Mouse (Mus musculus): ENCODE data around the gene Nxnl1. TPM values are rescaled to one million over a fixed set of nuclear protein-coding genes. Genes with fewer than 3 reads are reported as not detected.
A peak's percentile ranks its signal among the peaks of the same experiment; 100 is the strongest.

The Nxnl1 gene
- polyA plus RNA-seq, 1 experiment from 2014 or later = not detected

DNA sequence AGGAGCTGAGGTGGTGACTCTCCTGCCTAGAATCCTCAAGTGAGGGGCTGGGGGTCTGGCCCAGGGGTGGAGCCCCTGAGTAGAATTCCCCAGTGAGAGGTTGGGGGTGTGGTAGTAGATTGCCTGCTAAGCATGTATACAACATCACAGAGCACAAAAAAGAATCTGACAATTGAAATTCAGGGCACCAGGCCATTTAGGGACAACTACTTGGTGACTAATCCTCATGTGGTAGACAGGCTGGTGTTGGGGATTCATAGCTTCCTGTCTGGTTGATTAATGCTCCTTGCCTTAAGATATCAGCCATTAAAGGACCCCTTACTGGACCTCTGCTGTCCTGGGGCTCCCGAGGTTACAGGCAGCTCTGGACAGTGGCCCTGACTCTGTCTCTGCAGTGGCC, 12.6 kb upstream of the Nxnl1 start:
- ATAC-seq = no peak
- WGBS = 78% methylated on average over 1 of the region's 1 CpGs

DNA sequence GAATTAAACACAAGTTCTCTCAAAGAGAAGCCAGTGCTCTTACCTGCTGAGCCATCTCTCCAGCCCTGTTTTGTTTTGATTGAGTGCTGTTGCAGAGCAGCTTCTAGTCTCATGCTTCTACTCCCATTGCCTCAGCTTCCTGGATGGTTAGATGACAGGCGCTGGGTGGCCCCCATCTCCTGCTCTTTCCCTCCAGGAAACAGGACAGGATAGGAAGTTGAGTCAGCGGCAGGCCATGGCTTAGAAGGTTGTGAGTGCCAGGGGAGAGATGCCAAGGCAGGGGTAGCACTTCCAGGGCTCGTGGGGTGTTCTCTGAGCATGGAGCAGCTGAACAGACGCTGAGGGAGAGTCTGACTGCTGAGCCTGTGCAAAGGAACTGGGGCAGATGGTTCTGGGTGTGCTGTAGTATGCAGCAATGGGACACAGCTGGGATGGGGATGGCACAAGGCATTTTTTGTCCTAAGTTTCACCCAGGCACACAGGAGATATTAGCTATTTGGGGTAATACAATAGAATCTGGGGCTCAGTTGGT, 11.5 kb upstream of the Nxnl1 start:
- no peak for ATAC-seq
- Histone ChIP-seq H3K4me3 (no peak overlapping the region), H3K4me1 (peaks cover 33% of the 10 kb centered on the region), H3K9me3 (replicated peaks) (no peaks in the 10 kb centered on the region), H3K27ac (no peak overlapping the region), H3K9ac (no peak overlapping the region), H3K27me3 (no peaks in the 10 kb centered on the region), H3K36me3 (ENCODE audit: poor library complexity, severe bottlenecking) (peaks cover 26% of the 10 kb centered on the region), H3K4me2 (no peak overlapping the region)
- WGBS = 74% methylated on average over 4 of the region's 4 CpGs

More for the DNA sequence above, 12.6 kb upstream of the Nxnl1 start:
- Histone ChIP-seq H3K4me2 (no peak overlapping the region), H3K27ac (no peak overlapping the region), H3K9ac (no peak overlapping the region), H3K36me3 (ENCODE audit: poor library complexity, severe bottlenecking) (peaks cover 36% of the 10 kb centered on the region), H3K9me3 (replicated peaks) (no peaks in the 10 kb centered on the region), H3K4me1 (peaks cover 26% of the 10 kb centered on the region), H3K27me3 (no peaks in the 10 kb centered on the region), H3K4me3 (no peak overlapping the region)

GRCm38 (mm10) chr8:71575020-71575419, 8.6 kb upstream of the Nxnl1 start:
- peaks cover 51% of the 10 kb centered on the region for H3K4me1 ChIP-seq
- no peak overlapping the region for H3K9ac ChIP-seq
- H3K27ac ChIP-seq = no peak overlapping the region
- H3K9me3 ChIP-seq (replicated peaks) = no peaks in the 10 kb centered on the region
- no peak for ATAC-seq
- WGBS = 63% methylated on average over 1 of the region's 1 CpGs
- no peak overlapping the region for H3K4me2 ChIP-seq
- H3K36me3 ChIP-seq (ENCODE audit: poor library complexity, severe bottlenecking) = peaks cover under 1% of the 10 kb centered on the region; the same call in 1 of the 2 replicates
- H3K4me3 ChIP-seq = no peak overlapping the region
- no peaks in the 10 kb centered on the region for H3K27me3 ChIP-seq

DNA sequence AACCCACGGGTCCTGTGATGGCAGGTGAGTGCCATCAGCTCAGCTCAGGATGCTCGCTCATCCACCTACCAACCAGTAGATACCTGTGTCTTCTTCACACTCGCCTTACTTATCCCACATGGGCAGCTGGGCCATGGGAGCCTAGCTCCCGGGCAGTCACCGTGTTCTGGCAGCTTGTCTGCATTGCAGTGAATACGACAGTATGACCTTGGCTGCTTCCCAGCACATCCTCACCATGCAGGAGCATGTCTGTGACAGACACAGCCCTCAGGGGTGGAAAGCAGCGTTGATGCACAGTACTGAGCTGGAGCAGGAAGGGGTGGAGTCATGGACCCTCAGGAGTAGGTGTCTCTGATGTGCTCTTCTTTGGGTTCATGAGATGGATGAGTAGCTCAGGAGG, 8.0 kb upstream of the Nxnl1 start:
- WGBS = 81% methylated on average over 7 of the region's 7 CpGs
- Histone ChIP-seq H3K36me3 (ENCODE audit: poor library complexity, severe bottlenecking) (no peaks in the 10 kb centered on the region), H3K27me3 (no peaks in the 10 kb centered on the region), H3K4me1 (peaks cover 46% of the 10 kb centered on the region), H3K9me3 (replicated peaks) (no peaks in the 10 kb centered on the region), H3K4me2 (no peak overlapping the region), H3K9ac (no peak overlapping the region), H3K4me3 (no peak overlapping the region), H3K27ac (no peak overlapping the region)
- no peak for ATAC-seq

GRCm38 (mm10) chr8:71572847-71573633, 6.6 kb upstream of the Nxnl1 start:
- peak overlapping the region; percentile 52 for H3K9ac ChIP-seq

GRCm38 (mm10) chr8:71572077-71572476, 5.7 kb upstream of the Nxnl1 start:
- H3K36me3 ChIP-seq (ENCODE audit: poor library complexity, severe bottlenecking) = no peaks in the 10 kb centered on the region
- H3K9me3 ChIP-seq (replicated peaks) = no peaks in the 10 kb centered on the region
- H3K4me1 ChIP-seq = peaks cover 52% of the 10 kb centered on the region
- ATAC-seq = no peak
- H3K27me3 ChIP-seq = no peaks in the 10 kb centered on the region
- peak overlapping the region; percentile 91 for H3K27ac ChIP-seq
- H3K4me2 ChIP-seq = peak overlapping the region; percentile 83
- no peak overlapping the region for H3K9ac ChIP-seq
- WGBS = 86% methylated on average over 2 of the region's 2 CpGs
- peak overlapping the region; percentile 52 for H3K4me3 ChIP-seq

More at GRCm38 (mm10) chr8:71572847-71573633, 6.6 kb upstream of the Nxnl1 start:
- peaks cover 52% of the 10 kb centered on the region for H3K4me1 ChIP-seq
- WGBS = 56% methylated on average over 9 of the region's 9 CpGs
- H3K27me3 ChIP-seq = no peaks in the 10 kb centered on the region
- no peaks in the 10 kb centered on the region for H3K36me3 ChIP-seq (ENCODE audit: poor library complexity, severe bottlenecking)
- H3K4me3 ChIP-seq = peak overlapping the region; percentile 52; the same call in 1 of the 2 replicates
- H3K9me3 ChIP-seq (replicated peaks) = no peaks in the 10 kb centered on the region
- peak overlapping the region; percentile 83 for H3K4me2 ChIP-seq
- H3K27ac ChIP-seq = peak overlapping the region; percentile 91
- peak; percentile 17; the same call in 1 of the 2 replicates for ATAC-seq

DNA sequence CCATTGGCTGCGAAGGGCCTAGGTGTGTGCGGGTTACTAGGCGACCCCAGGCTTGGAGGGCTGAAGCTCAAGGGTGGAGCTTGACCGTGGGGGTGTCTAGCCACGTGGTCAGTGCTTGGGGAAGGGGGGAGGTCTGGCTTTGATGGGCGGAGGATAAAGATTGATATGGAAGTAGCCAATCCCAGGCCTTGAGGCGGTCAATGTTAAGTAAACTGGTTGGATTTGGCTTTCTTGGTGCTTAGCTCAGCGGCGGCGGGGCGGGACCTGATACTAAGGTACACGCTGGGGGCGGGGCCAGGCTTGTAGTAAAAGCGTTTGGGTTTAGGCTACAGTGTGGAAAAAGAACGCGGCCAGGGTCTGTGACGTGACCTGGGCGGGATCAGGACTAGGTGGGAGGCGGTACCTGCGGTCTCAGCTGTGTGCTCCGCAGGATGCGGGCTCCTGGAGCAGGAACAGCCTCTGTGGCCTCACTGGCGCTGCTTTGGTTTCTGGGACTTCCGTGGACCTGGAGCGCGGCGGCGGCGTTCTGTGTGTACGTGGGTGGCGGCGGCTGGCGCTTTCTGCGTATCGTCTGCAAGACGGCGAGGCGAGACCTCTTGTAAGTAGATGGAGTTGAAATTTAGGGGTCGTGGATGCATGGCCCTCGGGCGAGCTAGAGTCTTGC, 4.0 kb upstream of the Nxnl1 start:
- Histone ChIP-seq H3K36me3 (ENCODE audit: poor library complexity, severe bottlenecking) (no peaks in the 10 kb centered on the region), H3K4me3 (peak overlapping the region; percentile 52), H3K9ac (peak overlapping the region; percentile 82), H3K4me2 (peak overlapping the region; percentile 83), H3K27ac (peak overlapping the region; percentile 63), H3K9me3 (replicated peaks) (no peaks in the 10 kb centered on the region), H3K4me1 (peaks cover 52% of the 10 kb centered on the region), H3K27me3 (peaks cover 4% of the 10 kb centered on the region)
- ATAC-seq = peak; percentile 88
- WGBS = under 1% methylated on average over 41 of the region's 41 CpGs

DNA sequence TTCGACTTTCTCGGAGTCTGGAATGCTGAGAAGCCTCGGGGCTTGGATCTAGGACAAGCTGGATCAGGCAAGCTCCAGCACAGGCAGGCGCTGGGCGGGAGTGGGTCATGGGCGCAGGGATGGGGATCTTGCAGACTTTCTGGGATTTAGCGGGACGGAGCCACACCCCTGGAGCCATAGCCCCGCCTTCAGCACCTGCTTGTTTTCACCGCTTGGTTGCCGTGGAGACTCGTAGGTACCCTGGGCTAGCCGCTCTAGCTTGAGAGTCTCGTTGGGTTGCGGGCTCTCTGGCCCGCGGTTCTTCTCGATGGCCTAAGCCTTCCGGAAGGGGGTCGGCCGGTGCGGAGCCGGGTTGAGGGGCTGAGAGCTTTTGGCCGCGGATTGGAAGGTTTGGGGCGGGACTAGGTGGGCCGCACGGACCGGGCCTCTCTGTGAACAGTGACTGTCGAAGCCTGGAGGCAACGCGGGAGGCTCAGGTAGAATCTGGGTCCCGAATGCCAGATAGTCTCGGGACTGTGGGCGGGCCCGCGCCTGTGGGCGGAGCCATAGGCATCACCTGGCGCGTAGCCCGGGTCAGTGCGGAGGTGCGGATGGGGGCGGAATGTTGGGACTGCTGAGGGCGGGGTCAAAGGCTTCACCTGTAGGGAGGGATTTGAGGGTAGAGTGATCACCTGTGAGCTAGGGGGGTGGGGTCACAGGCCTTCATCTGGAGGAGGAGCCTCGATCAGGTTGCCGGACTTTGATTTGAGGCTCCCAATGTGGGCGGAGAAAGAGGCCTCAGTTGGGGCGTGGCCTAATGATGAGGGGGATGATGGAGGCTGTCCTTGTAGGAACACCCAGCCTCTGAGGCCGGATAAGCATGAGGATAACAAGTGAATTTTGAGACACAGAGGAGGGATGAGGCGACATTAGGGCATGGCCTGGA, 3.2 kb upstream of the Nxnl1 start:
- peak; percentile 82 for ATAC-seq
- no peaks in the 10 kb centered on the region for H3K9me3 ChIP-seq (replicated peaks)
- H3K27me3 ChIP-seq = peaks cover 5% of the 10 kb centered on the region
- H3K9ac ChIP-seq = peak overlapping the region; percentile 82
- peak overlapping the region; percentile 52 for H3K4me3 ChIP-seq
- peaks cover 52% of the 10 kb centered on the region for H3K4me1 ChIP-seq
- peak overlapping the region; percentile 83 for H3K4me2 ChIP-seq
- under 1% methylated on average over 51 of the region's 51 CpGs for WGBS
- H3K36me3 ChIP-seq (ENCODE audit: poor library complexity, severe bottlenecking) = no peaks in the 10 kb centered on the region
- H3K27ac ChIP-seq = peak overlapping the region; percentile 67

- 17% methylated on average over 6 of the region's 6 CpGs for WGBS
- H3K9ac ChIP-seq = peak overlapping the region; percentile 82; the same call in 1 of the 2 replicates
These were observed 2.5 kb upstream of the Nxnl1 start for GRCm38 (mm10) chr8:71568941-71569340.

DNA sequence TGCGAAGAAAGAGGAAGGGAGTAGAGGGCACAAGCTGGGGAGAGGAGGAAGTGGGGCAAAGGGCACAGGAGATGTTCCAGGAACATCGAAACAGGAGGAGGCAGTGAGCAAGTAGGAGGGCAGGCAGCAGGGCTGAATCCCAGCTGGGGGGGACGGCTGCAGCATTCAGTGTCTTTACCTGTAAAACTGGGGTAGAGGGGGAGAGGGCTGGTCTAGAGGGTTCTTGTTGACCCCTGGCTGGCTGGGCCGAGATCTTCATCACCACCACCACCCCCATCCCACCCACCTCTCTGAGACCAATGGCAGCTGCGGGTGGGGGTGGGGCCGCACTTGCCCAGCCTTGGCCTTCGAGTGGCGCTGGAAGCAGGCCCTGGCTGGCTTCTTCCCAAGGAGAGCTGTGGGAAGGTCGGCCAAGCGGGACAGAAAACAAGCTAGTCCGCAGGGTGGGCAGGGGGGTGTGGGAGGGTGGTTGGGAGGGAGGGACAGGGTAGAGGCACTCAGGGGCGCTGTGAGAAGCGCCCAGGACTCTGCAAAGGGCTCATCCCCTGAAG, 2.1 kb upstream of the Nxnl1 start, which contains the start of gene Slc27a1:
Gene Slc27a1, plus strand, starts transcription at position 496 of the 551 bp plus-strand sequence.
- peak within 1 kb of the TSS; percentile 67 for H3K27ac ChIP-seq
- H3K4me2 ChIP-seq = peak within 1 kb of the TSS; percentile 83
- peaks cover 44% of the 10 kb centered on the region for H3K4me1 ChIP-seq
- H3K27me3 ChIP-seq = peaks cover 8% of the 10 kb centered on the region
- WGBS = 14% methylated on average over 13 of the region's 13 CpGs
- ATAC-seq = no peak
- H3K9me3 ChIP-seq (replicated peaks) = no peaks in the 10 kb centered on the region
- H3K36me3 ChIP-seq (ENCODE audit: poor library complexity, severe bottlenecking) = no peaks in the 10 kb centered on the region
- H3K4me3 ChIP-seq = peak within 1 kb of the TSS; percentile 52
- H3K9ac ChIP-seq = peak within 1 kb of the TSS; percentile 82

More at GRCm38 (mm10) chr8:71568941-71569340, 2.5 kb upstream of the Nxnl1 start:
- peaks cover 45% of the 10 kb centered on the region for H3K4me1 ChIP-seq
- H3K27me3 ChIP-seq = peaks cover 5% of the 10 kb centered on the region
- H3K4me3 ChIP-seq = peak overlapping the region; percentile 52
- peak overlapping the region; percentile 83 for H3K4me2 ChIP-seq
- peak overlapping the region; percentile 67 for H3K27ac ChIP-seq
- no peaks in the 10 kb centered on the region for H3K36me3 ChIP-seq (ENCODE audit: poor library complexity, severe bottlenecking)
- ATAC-seq = no peak
- no peaks in the 10 kb centered on the region for H3K9me3 ChIP-seq (replicated peaks)

GRCm38 (mm10) chr8:71567587-71567986, 1.2 kb upstream of the Nxnl1 start:
- Histone ChIP-seq H3K36me3 (ENCODE audit: poor library complexity, severe bottlenecking) (no peaks in the 10 kb centered on the region), H3K4me2 (no peak overlapping the region)
- 85% methylated on average over 7 of the region's 7 CpGs for WGBS

More at GRCm38 (mm10) chr8:71567587-71567986, 1.2 kb upstream of the Nxnl1 start:
- Histone ChIP-seq H3K9me3 (replicated peaks) (no peaks in the 10 kb centered on the region), H3K27me3 (peaks cover 16% of the 10 kb centered on the region), H3K9ac (no peak overlapping the region), H3K4me1 (peaks cover 42% of the 10 kb centered on the region), H3K4me3 (no peak overlapping the region), H3K27ac (0 out of 2 replicates have a peak overlapping the region, but pooled peaks have one; percentile 67)
- ATAC-seq = no peak

Measured in forebrain, embryonic 13.5 days (tissue).